Mouse (Mus musculus) liver, embryonic 14.5 days (tissue): ENCODE data around the gene Sdhd.

Source experiments
- CTCF ChIP-seq: IDR thresholded peaks from 2 replicates; pipeline ENCODE4 v1.5.1; 2016; ENCODE audit warnings: antibody characterized with exemption, low read depth, control low read depth
- EP300 ChIP-seq: IDR thresholded peaks from 2 replicates; pipeline ENCODE4 v1.6.1; 2016; ENCODE audit warnings: antibody characterized with exemption, low read depth

DNA sequence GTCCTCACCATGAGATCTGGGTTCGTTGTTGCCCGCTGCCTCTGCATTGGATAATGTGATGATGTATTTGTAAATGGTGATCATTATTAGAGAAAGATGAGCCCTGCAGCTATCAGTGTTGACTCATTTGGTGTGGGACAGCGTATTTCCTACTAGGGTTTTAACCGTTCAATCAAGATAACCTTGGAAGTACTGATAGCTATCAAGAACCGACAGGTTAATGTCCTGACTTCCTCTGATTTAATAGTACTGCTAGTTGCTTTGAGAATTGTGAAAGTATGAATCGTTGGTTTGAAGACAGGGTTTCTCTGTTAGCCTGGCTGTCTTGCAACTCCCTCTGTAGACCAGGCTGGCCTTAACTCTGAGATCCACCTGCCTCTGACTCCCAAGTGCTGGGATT, 726 bp upstream of the Sdhd start:
- TF ChIP-seq CTCF: no peak
- TF ChIP-seq EP300: no peak
